Mouse (Mus musculus) G1E-ER4 (cell line): ENCODE data around the gene 1110032F04Rik. TPM values are rescaled to one million over a fixed set of nuclear protein-coding genes. Genes with fewer than 3 reads are reported as not detected.

ENCODE experiments used
- GATA1 ChIP-seq: IDR thresholded peaks from one replicate; pipeline ENCODE4 v1.8.0; 2012; ENCODE audit warnings: low read length, inconsistent platforms
- polyA plus RNA-seq: library from polyadenylated mRNA; stranded (reverse); fragments of >175 nt; gene quantifications from 2 replicates; pipeline ENCODE4 v1.2.3, GENCODE M21; 2012

1110032F04Rik gene
- polyA plus RNA-seq, 1 experiment, result not detected

GRCm38 (mm10) chr3:68886845-68887244 lies 17.5 kb downstream of the 1110032F04Rik start:
- TF ChIP-seq GATA1, result no peak

GRCm38 (mm10) chr3:68895426-68895825 lies 26.0 kb downstream of the 1110032F04Rik start:
- no peak for TF ChIP-seq GATA1

GRCm38 (mm10) chr3:68897154-68897553 lies 27.8 kb downstream of the 1110032F04Rik start:
- TF ChIP-seq GATA1, result no peak

- no peak for TF ChIP-seq GATA1
These were observed 35.8 kb downstream of the 1110032F04Rik start for GRCm38 (mm10) chr3:68904902-68905778.

- TF ChIP-seq GATA1, result no peak
These were observed 38.1 kb downstream of the 1110032F04Rik start for GRCm38 (mm10) chr3:68907509-68907908.

Other genes starting within 250 kb of the 1110032F04Rik start
- not detected in 2 replicates for gene Il12a, start 178.9 kb upstream of the 1110032F04Rik start, polyA plus RNA-seq
- gene Ift80, start 135.0 kb downstream of the 1110032F04Rik start, polyA plus RNA-seq, result 0.09 and 0.23 TPM in 2 replicates
- 94.3 and 121 TPM in 2 replicates for gene Smc4, start 135.2 kb downstream of the 1110032F04Rik start, polyA plus RNA-seq
- gene Trim59, start 175.2 kb downstream of the 1110032F04Rik start, polyA plus RNA-seq, result 7.9 and 11.3 TPM in 2 replicates